Mouse (Mus musculus) hindbrain, embryonic 16.5 days (tissue): ENCODE measurements around the gene Prcd. TPM values are rescaled to one million over a fixed set of nuclear protein-coding genes. Genes with fewer than 3 reads are reported as not detected.

Experiments
- ATAC-seq: fragments of 200-750 bp; cut with Nextera tagmentation; 2 replicates; pipeline ENCODE4 v1.8.0; 2017; ENCODE audit warnings: moderate TSS enrichment, moderate library complexity
- H3K27ac ChIP-seq: fragments of 300-500 bp; sonication (generic); 2 replicates; pipeline ENCODE4 v1.5.1; 2014; ENCODE audit warnings: low read depth, mild to moderate bottlenecking, control low read depth, low read length, moderate library complexity
- H3K27me3 ChIP-seq: fragments of 300-500 bp; sonication (generic); replicated peaks from 2 replicates; pipeline ENCODE4 v1.6.1; 2014; ENCODE audit warnings: low read length; ENCODE audit not compliant: control insufficient read depth, insufficient read depth
- H3K36me3 ChIP-seq: fragments of 300-500 bp; sonication (generic); 2 replicates; pipeline ENCODE4 v1.6.1; 2014; ENCODE audit warnings: mild to moderate bottlenecking, low read length, moderate library complexity, mixed read lengths; ENCODE audit not compliant: control insufficient read depth, insufficient read depth
- H3K4me1 ChIP-seq: fragments of 300-500 bp; sonication (generic); 2 replicates; pipeline ENCODE4 v1.6.1; 2014; ENCODE audit warnings: low read depth, low read length; ENCODE audit not compliant: control insufficient read depth, insufficient read depth
- H3K4me2 ChIP-seq: fragments of 300-500 bp; sonication (generic); 2 replicates; pipeline ENCODE4 v1.6.1; 2014; ENCODE audit warnings: mild to moderate bottlenecking, low read length, control low read depth, moderate library complexity
- H3K4me3 ChIP-seq: fragments of 300-500 bp; sonication (generic); 2 replicates; pipeline ENCODE4 v1.5.1; 2014; ENCODE audit warnings: mild to moderate bottlenecking, low read length, control low read depth, moderate library complexity
- H3K9ac ChIP-seq: fragments of 300-500 bp; sonication (generic); 2 replicates; pipeline ENCODE4 v1.6.1; 2014; ENCODE audit warnings: low read depth, mild to moderate bottlenecking, control low read depth, low read length, moderate library complexity
- H3K9me3 ChIP-seq: fragments of 300-500 bp; sonication (generic); 2 replicates; pipeline ENCODE4 v1.6.1; 2014; ENCODE audit warnings: mild to moderate bottlenecking, low read length, moderate library complexity; ENCODE audit not compliant: control insufficient read depth
- WGBS: fragments of 180-500 bp; shearing (Covaris S2); extraction: QIAGEN DNeasy Blood & Tissue Kit; methylation state at CpG from one replicate; pipeline ENCODE4 v1.1.7; 2014; 5-methylcytosine and 5-hydroxymethylcytosine counted together
- polyA plus RNA-seq: library from polyadenylated mRNA; unstranded; fragments of >200 nt; fragmentation: Nextera tagmentation; extraction: Ambion mirVana; gene quantifications from 2 replicates; pipeline ENCODE4 v1.2.1, GENCODE M21; 2015

Prcd gene
- polyA plus RNA-seq, 1 experiment from 2014 or later, result 4.2 TPM

DNA sequence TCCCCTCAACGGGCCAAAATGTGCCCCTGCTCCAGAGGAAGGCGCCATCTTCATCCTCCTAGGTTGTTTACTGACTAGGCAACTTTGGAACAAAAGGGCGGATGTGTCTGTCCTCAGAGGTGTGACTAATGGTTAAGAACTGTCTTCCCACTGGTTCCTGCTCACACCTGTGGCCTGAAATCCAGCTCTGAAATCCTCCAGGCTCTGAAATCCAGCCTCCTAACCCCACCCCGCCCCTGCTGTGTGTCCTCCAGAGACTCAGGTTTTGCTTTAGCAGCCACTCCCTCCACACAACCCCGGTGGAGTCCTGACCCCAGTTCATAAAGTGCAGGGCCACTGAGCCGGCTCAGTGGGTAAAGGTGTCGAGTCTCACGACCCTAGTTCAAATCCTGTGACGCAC, 44.2 kb downstream of the Prcd start:
- Histone ChIP-seq H3K27ac (no peak overlapping the region), H3K36me3 (no peaks in the 10 kb centered on the region), H3K9ac (no peak overlapping the region), H3K4me3 (no peak overlapping the region), H3K27me3 (peaks cover 18% of the 10 kb centered on the region), H3K9me3 (no peaks in the 10 kb centered on the region), H3K4me1 (peaks cover 7% of the 10 kb centered on the region), H3K4me2 (no peak overlapping the region)
- 81% methylated on average over 9 of the region's 9 CpGs for WGBS
- no peak for ATAC-seq

DNA sequence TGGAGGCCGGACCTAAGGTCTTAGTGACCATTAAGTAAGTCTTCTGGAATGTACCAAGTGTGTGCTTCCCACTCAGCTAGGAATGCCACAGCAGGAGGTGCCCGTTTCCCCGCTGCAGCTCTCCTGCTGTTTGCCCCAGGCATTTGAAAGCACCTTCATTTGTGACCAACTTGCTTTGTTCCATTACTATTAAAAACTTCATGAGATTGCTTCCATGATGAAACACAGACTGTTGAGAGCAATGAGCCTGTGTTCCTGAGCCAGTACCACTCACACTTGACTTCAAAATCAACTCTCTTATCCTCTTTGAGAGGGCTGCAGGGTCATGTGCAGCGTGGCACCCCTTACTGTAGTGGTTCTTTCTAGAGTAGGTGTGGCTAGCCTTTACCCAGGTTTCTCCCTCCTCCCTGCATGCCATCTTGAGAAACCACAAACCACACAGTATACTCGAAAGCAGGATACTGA, 48.1 kb downstream of the Prcd start:
- WGBS, result 39% methylated on average over 5 of the region's 5 CpGs
- H3K9ac ChIP-seq, result no peak overlapping the region
- H3K27me3 ChIP-seq, result no peaks in the 10 kb centered on the region
- no peaks in the 10 kb centered on the region for H3K4me1 ChIP-seq
- no peak overlapping the region for H3K4me3 ChIP-seq
- H3K36me3 ChIP-seq, result no peaks in the 10 kb centered on the region
- no peaks in the 10 kb centered on the region for H3K9me3 ChIP-seq
- H3K27ac ChIP-seq, result no peak overlapping the region
- no peak for ATAC-seq
- H3K4me2 ChIP-seq, result no peak overlapping the region

DNA sequence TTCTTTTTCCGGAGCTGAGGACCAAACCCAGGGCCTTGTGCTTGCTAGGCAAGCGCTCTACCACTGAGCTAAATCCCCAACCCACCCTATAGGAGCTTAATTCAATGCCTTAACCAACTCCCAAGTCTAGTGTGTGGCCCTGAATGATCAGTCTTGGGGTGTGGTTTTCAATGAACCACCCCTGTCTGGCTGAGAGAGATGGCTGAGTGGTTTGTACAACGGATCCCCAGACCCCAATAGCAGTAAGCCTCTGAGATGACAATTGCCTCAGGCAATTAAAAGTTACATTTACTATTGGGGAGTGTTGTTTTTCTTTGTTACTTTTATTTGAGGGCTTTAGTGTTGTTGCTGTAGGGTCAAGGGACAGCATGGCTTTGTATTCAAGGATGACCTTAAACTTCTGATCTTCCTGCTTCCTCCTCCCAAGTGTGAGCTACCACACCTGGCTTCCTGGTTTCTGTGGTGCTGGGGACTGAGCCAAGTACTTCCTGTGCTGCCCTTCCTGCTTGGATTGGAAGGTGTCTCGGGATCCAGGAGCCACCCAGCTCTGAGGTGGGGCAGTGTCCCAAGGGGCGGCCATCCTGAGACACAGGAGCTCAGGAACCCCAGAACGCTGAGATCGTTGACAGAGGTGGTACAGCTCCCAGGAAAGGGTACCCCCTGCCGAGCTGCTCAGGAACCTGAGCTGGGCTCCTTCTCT, 51.2 kb downstream of the Prcd start:
- Histone ChIP-seq H3K36me3 (no peaks in the 10 kb centered on the region), H3K9me3 (no peaks in the 10 kb centered on the region), H3K27ac (no peak overlapping the region), H3K4me1 (no peaks in the 10 kb centered on the region), H3K4me3 (no peak overlapping the region), H3K27me3 (no peaks in the 10 kb centered on the region), H3K4me2 (no peak overlapping the region), H3K9ac (no peak overlapping the region)
- ATAC-seq, result no peak
- WGBS, result 95% methylated on average over 8 of the region's 8 CpGs

DNA sequence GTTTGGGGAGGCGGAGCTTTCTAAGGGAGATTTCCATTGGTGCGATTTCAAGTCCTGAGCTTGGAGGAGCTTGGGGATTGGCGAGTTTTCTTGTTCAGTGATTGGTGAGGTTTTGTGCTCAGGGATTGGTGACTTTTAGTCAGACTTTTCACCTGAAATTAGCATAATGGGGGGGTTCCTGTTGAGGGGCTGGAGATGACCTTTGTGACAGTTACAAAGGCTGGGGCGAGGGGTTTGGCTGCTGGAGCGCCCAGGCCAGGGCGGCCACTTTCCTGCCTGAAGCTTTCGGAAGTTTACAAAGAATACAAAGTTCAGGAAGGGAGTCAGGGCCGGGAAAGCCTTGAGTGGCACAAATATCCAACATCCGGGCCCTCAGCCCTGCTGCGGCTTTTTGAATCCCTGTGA, 51.9 kb downstream of the Prcd start:
- Histone ChIP-seq H3K4me3 (no peak overlapping the region), H3K9me3 (no peaks in the 10 kb centered on the region), H3K4me1 (no peaks in the 10 kb centered on the region), H3K4me2 (no peak overlapping the region), H3K36me3 (no peaks in the 10 kb centered on the region), H3K27me3 (no peaks in the 10 kb centered on the region), H3K9ac (no peak overlapping the region), H3K27ac (no peak overlapping the region)
- no peak for ATAC-seq
- WGBS, result 93% methylated on average over 10 of the region's 10 CpGs

DNA sequence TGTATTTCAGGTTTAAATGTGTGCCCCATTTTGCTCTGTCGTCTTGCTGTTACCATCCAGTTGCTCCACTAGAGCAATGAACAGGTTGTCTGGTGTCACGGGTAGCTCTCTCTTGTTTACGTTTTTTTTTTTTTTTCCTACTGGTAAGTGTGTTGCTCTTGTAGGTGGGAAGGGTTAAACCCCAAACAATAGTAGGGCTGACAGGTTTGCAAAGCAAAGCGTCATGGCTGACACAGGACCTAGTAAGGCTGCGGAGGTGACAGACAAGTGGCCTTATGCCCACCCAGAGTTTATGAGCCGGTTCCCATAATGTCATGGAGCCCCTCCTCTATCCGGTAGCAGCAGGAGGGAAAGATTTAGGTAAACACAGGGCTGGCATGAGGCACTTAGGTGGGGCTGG, 53.0 kb downstream of the Prcd start:
- Histone ChIP-seq H3K4me2 (no peak overlapping the region), H3K4me1 (no peaks in the 10 kb centered on the region), H3K36me3 (no peaks in the 10 kb centered on the region), H3K27me3 (no peaks in the 10 kb centered on the region), H3K27ac (no peak overlapping the region), H3K9ac (no peak overlapping the region), H3K9me3 (no peaks in the 10 kb centered on the region), H3K4me3 (no peak overlapping the region)
- WGBS, result 64% methylated on average over 7 of the region's 7 CpGs
- no peak for ATAC-seq

DNA sequence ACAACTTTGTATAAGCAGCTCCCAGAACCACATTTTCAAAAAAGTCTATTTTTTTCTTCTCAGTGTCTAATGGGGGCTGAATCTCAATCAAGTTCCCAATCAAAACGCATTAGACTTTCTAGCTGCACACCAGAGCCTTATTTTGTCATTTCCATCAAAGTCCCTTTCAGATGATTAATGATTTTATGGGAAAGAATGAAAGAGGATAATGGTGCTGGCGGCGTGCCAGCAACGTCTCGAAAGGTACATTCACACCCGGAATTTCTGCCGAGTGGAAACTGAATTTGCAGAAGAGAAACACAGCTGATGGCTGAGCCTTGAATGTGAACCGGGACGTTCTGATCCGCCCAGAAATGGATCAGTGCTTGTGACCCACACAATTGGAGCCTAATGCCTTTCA, 56.8 kb downstream of the Prcd start:
- Histone ChIP-seq H3K4me2 (no peak overlapping the region), H3K4me1 (no peaks in the 10 kb centered on the region), H3K36me3 (no peaks in the 10 kb centered on the region), H3K9ac (no peak overlapping the region; the same call in 1 of the 2 replicates), H3K9me3 (no peaks in the 10 kb centered on the region), H3K4me3 (no peak overlapping the region), H3K27me3 (no peaks in the 10 kb centered on the region), H3K27ac (no peak overlapping the region)
- ATAC-seq, result no peak
- 45% methylated on average over 10 of the region's 10 CpGs for whole genome bisulfite sequencing

DNA sequence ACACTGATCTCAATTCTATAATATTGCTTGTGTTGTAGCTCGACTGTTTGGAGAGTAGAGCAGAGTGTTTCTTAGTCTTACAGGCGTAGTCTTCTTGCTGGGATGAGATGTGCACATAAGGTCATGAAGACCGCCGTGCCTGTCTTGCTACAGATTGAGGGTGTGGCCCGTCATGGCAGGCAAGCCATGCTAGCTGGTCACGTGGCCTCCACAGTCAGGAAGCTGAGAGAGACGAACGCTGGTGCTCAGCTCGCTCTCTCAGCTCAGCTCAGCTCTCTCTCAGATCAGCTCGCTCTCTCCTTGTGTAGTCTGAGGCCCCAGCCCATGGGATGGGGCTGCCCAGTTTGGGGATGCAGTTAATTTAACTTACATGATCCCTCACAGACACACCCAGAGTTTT, 57.5 kb downstream of the Prcd start:
- Histone ChIP-seq H3K4me1 (no peaks in the 10 kb centered on the region), H3K4me3 (no peak overlapping the region), H3K27ac (no peak overlapping the region), H3K36me3 (no peaks in the 10 kb centered on the region), H3K9me3 (no peaks in the 10 kb centered on the region), H3K27me3 (no peaks in the 10 kb centered on the region), H3K4me2 (no peak overlapping the region), H3K9ac (no peak overlapping the region)
- WGBS, result 92% methylated on average over 10 of the region's 10 CpGs
- no peak for ATAC-seq

DNA sequence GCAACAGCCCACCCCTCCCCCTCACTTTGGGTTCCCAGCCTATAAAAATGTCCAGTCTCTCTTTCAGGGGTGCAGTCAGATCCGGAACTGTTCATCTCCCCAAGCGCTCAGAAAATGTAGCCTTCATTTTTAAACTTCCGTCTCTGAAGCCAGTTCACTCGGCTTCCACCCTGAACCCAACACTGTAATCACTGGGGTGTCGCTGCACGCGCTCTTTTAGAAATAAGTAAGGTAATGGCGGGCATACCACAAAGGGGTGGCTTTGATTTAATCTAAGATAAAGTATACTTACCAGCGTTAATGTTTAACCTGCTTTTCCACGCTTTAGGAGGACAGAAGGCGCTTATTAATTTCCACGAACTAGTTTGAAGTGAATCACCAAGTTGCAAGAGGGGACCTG, 60.7 kb downstream of the Prcd start:
- no peak overlapping the region for H3K9ac ChIP-seq
- ATAC-seq, result no peak
- no peak overlapping the region for H3K4me3 ChIP-seq
- no peaks in the 10 kb centered on the region for H3K9me3 ChIP-seq
- no peaks in the 10 kb centered on the region for H3K27me3 ChIP-seq
- H3K4me2 ChIP-seq, result no peak overlapping the region
- no peaks in the 10 kb centered on the region for H3K4me1 ChIP-seq
- no peak overlapping the region for H3K27ac ChIP-seq
- 95% methylated on average over 12 of the region's 12 CpGs for whole genome bisulfite sequencing
- no peaks in the 10 kb centered on the region for H3K36me3 ChIP-seq
